10 mouse cellular contexts compared by ENCODE assay signal in the genomic region with DNA sequence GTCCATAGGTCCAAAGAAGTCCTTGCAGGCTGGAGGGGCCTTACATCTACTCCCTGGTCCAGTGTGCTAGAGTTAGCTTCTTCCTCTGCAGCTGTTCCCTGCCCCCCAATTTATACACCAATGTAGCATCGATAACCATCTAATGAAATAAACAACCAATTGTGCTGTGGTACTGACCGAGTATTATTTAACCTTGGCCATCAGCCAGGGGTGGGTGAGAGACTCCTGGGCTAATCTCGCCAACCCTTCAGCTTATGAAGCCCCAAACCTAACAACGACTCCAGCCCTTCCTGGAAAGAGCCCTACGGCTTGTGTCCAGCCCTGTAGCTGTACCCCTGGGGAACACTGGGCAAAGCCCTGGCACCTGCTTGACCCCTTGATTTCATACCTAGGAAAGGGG.
"Had no signal": no experiment of that assay in that cellular context is flagged by ENCODE, and none has a peak within 500 bp of the region (broad histone marks: within the 10 kb centered on the region; RNA-seq: fewer than 3 reads in every experiment).

No protein-coding gene starts in this region.

- H3K36me3 ChIP-seq: limb, embryonic 10.5 days; liver, embryonic 15.5 days; lung, embryonic 15.5 days had no signal

- H3K9me3 ChIP-seq: limb, embryonic 10.5 days; liver, embryonic 15.5 days; lung, embryonic 15.5 days had no signal

- H3K9ac ChIP-seq: liver, embryonic 15.5 days; lung, embryonic 15.5 days had no signal

- DNase-seq: kidney, adult 8-10 months; kidney, postnatal 25 days; thymus, postnatal 4 days had no signal

- H3K4me2 ChIP-seq: liver, embryonic 11.5 days; liver, embryonic 15.5 days; lung, embryonic 15.5 days had no signal

- H3K27ac ChIP-seq: left cerebral cortex, adult 2 months; limb, embryonic 10.5 days; liver, embryonic 15.5 days; lung, embryonic 15.5 days; stomach, postnatal 0 days had no signal

- H3K27me3 ChIP-seq: lung, embryonic 15.5 days had no signal

- ATAC-seq: intestine, postnatal 0 days had no signal

- H3K4me3 ChIP-seq: left cerebral cortex, adult 2 months; limb, embryonic 10.5 days; liver, embryonic 15.5 days; lung, embryonic 15.5 days had no signal
